Mouse (Mus musculus) kidney, embryonic 16.5 days (tissue): Measurements from ENCODE around the gene Tssk4. TPM values are rescaled to one million over a fixed set of nuclear protein-coding genes. Genes with fewer than 3 reads are reported as not detected.

Experiments used
- ATAC-seq: fragments of 200-750 bp; cut with Nextera tagmentation; 2 replicates; pipeline ENCODE4 v1.8.0; 2017; ENCODE audit warnings: moderate TSS enrichment; ENCODE audit not compliant: low FRiP score, low TSS enrichment
- H3K27ac ChIP-seq: fragments of 300-500 bp; sonication (generic); 2 replicates; pipeline ENCODE4 v1.5.1; 2014; ENCODE audit warnings: low read length
- H3K27me3 ChIP-seq: fragments of 300-500 bp; sonication (generic); 2 replicates; pipeline ENCODE4 v1.6.1; 2014; ENCODE audit warnings: low read length, control low read depth, mixed read lengths; ENCODE audit not compliant: insufficient read depth
- H3K36me3 ChIP-seq: fragments of 300-500 bp; sonication (generic); 2 replicates; pipeline ENCODE4 v1.6.1; 2014; ENCODE audit warnings: low read length, control low read depth, mixed read lengths; ENCODE audit not compliant: insufficient read depth
- H3K4me1 ChIP-seq: fragments of 300-500 bp; sonication (generic); 2 replicates; pipeline ENCODE4 v1.6.1; 2014; ENCODE audit warnings: low read length, control low read depth, mixed read lengths; ENCODE audit not compliant: insufficient read depth
- H3K4me2 ChIP-seq: fragments of 300-500 bp; sonication (generic); replicated peaks from 2 replicates; pipeline ENCODE4 v1.6.1; 2014; ENCODE audit warnings: low read depth, low read length
- H3K4me3 ChIP-seq: fragments of 300-500 bp; sonication (generic); 2 replicates; pipeline ENCODE4 v1.5.1; 2014; ENCODE audit warnings: mild to moderate bottlenecking, low read length
- H3K9ac ChIP-seq: fragments of 300-500 bp; sonication (generic); replicated peaks from 2 replicates; pipeline ENCODE4 v1.6.1; 2014; ENCODE audit warnings: low read length
- H3K9me3 ChIP-seq: fragments of 300-500 bp; sonication (generic); 2 replicates; pipeline ENCODE4 v1.6.1; 2016; ENCODE audit warnings: low read length, control low read depth
- WGBS: fragments of 180-500 bp; shearing (Covaris S2); extraction: QIAGEN DNeasy Blood & Tissue Kit; methylation state at CpG from one replicate; pipeline ENCODE4 v1.1.7; 2014; 5-methylcytosine and 5-hydroxymethylcytosine counted together
- polyA plus RNA-seq: library from polyadenylated mRNA; unstranded; fragments of >200 nt; fragmentation: Nextera tagmentation; extraction: Ambion mirVana; gene quantifications from 2 replicates; pipeline ENCODE4 v1.2.1, GENCODE M21; 2015

Gene Tssk4
- polyA plus RNA-seq, 1 experiment from 2014 or later = 1.1 TPM

DNA sequence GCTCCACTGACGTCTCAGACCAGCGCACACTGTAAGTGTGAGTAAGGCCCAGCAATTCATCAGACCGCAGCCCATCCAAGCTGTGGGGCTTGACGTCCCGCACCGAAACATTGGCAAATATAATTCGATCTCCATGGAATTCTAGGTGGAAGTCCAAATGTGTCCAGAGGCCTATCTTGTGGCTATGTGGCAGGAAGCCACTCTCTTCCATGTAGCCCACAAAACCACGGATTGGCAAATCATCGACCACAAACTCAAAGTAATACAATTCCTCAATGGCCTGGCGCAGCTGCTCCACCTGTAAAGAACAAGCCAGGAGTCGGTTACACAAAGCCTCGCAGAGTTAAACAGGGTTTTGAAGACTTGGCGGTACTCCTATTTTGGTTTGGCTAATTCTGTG, 8.7 kb upstream of the Tssk4 start:
- no peak overlapping the region for H3K27ac ChIP-seq
- no peak overlapping the region for H3K9ac ChIP-seq
- no peak overlapping the region for H3K4me2 ChIP-seq
- ATAC-seq = no peak
- no peaks in the 10 kb centered on the region for H3K27me3 ChIP-seq
- H3K9me3 ChIP-seq = no peaks in the 10 kb centered on the region
- no peak overlapping the region for H3K4me3 ChIP-seq
- 95% methylated on average over 13 of the region's 13 CpGs for WGBS
- peaks cover 21% of the 10 kb centered on the region for H3K4me1 ChIP-seq
- peaks cover 36% of the 10 kb centered on the region for H3K36me3 ChIP-seq

DNA sequence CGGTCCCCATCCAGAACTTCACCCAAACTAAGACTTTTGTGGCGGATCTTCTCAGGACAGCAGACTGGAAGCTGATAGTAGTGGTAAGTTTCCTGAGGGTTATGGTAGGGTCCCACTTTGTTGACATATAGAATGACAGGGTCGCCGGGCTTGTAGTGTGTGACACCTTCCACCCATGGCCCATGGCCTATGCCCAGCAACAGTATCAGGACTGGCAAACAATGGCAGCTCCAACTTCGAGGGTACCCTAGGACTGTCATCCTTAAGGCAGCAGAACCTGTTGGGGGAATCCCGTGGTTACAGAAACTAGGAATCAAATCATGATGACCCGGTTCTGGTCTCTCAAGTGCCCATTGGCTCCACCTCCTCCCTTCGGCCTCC, 7.3 kb upstream of the Tssk4 start:
- WGBS = 22% methylated on average over 8 of the region's 8 CpGs
- peak overlapping the region; percentile 92 for H3K9ac ChIP-seq
- peak; percentile 36 for ATAC-seq
- H3K9me3 ChIP-seq = no peaks in the 10 kb centered on the region
- peak overlapping the region; percentile 99 for H3K4me3 ChIP-seq
- H3K36me3 ChIP-seq = peaks cover 35% of the 10 kb centered on the region
- H3K4me2 ChIP-seq = peak overlapping the region; percentile 88
- H3K27me3 ChIP-seq = no peaks in the 10 kb centered on the region
- peak overlapping the region; percentile 95 for H3K27ac ChIP-seq
- peaks cover 21% of the 10 kb centered on the region for H3K4me1 ChIP-seq

DNA sequence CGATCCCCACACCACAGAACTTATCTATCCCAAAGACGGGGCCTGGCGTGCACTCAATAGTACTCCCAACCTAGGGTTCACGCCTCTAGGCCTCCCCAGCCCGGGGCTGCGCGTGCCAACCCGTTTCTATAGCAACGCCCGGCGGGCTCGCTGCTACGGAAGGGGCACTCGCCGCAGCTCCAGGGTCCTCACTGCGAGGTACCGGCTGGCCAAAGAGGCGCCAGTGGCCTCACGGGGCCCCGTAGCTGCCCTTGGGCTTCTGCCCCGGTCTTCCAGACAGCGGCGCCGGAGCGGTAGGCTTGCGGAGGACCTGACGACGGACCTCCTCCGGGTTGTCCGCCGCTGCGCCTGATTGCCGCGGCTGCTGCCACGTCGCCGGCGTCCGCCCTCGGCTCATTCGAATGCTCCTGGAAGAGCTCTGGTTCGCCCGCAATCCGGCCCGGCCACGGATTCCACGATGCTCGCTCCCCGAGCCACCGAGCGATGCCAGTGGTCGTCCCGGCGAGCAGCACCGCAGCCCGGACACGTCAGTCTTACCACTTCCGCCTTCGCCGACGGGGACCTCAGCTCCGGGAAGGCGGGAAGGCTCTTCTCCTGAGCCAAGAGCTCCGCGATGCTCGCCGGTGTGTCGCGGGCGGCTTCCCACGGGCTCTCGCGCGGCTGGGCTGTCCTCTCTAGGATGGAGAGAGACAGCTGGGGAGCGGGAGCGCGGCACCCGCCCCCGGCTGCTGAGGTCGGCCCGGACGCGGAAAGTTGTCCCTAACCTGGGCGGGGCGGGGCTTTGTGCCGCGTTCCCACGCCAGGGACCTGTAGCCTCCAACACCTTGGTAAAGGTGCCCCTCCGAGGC, 6.7 kb upstream of the Tssk4 start, which contains the start of gene Tm9sf1:
Gene Tm9sf1 (minus strand): TSS at position 747 of the 848 bp plus-strand sequence.
- ATAC-seq = peak; percentile 87
- H3K27ac ChIP-seq = peak within 1 kb of the TSS; percentile 95
- no peaks in the 10 kb centered on the region for H3K9me3 ChIP-seq
- under 1% methylated on average over 86 of the region's 89 CpGs for WGBS
- peak within 1 kb of the TSS; percentile 88 for H3K4me2 ChIP-seq
- H3K4me1 ChIP-seq = peaks cover 21% of the 10 kb centered on the region
- peak within 1 kb of the TSS; percentile 92 for H3K9ac ChIP-seq
- peak within 1 kb of the TSS; percentile 99 for H3K4me3 ChIP-seq
- no peaks in the 10 kb centered on the region for H3K27me3 ChIP-seq
- H3K36me3 ChIP-seq = peaks cover 29% of the 10 kb centered on the region

DNA sequence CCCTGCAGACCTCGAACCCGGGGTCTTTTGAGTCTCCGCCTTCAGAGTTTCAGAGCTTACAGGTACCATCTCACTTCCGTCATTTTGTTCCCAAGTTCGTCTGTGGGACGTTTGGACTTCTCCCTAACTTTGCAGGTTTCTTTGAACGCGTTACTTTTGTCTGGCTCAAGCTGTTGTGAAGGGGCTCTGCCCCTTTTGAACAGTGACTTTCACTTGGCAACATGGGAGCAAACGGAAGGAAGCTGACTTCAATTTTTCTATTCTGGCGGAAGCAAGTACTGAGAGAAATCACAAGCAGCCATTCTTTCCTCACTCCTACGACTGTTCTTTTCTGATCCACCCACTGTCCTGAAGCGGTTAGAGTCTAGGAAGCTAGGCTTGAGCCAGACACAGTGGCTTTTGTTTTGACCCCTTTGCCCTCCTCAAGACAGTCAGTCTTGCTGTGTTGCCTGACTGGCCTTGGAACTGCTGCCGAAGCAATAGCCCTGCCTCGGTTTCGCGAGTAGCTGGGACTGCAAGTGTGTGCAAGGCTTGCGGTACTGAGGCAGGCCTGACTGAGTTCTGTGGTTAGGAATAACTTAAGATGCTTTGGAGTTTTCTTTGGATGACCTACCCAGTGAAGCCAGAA, 5.6 kb upstream of the Tssk4 start:
- peak overlapping the region; percentile 88 for H3K4me2 ChIP-seq
- WGBS = 14% methylated on average over 17 of the region's 17 CpGs

DNA sequence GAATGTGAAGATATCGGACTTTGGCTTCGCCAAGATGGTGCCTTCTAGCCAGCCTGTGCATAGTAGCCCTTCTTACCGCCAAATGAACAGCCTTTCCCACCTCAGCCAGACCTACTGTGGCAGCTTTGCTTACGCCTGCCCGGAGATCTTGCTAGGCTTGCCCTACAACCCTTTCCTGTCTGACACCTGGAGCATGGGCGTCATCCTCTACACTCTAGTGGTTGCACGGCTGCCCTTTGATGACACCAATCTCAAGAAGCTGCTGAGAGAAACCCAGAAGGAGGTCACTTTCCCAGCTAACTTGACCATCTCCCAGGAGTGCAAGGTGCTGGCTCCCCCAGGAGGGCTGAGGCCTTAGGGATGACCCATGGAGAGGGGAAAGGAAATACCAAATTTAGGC, 1.5 kb downstream of the Tssk4 start:
- ATAC-seq = no peak
- no peak overlapping the region for H3K4me2 ChIP-seq
- H3K9me3 ChIP-seq = no peaks in the 10 kb centered on the region
- no peak overlapping the region for H3K4me3 ChIP-seq
- no peak overlapping the region for H3K27ac ChIP-seq
- no peaks in the 10 kb centered on the region for H3K27me3 ChIP-seq
- H3K36me3 ChIP-seq = no peaks in the 10 kb centered on the region
- no peak overlapping the region for H3K9ac ChIP-seq
- H3K4me1 ChIP-seq = no peaks in the 10 kb centered on the region
- WGBS = 90% methylated on average over 7 of the region's 7 CpGs

More for the DNA sequence above, 5.6 kb upstream of the Tssk4 start:
- Histone ChIP-seq H3K27ac (peak overlapping the region; percentile 95), H3K4me3 (peak overlapping the region; percentile 99), H3K9me3 (no peaks in the 10 kb centered on the region), H3K36me3 (peaks cover 21% of the 10 kb centered on the region), H3K9ac (peak overlapping the region; percentile 92), H3K4me1 (peaks cover 21% of the 10 kb centered on the region), H3K27me3 (no peaks in the 10 kb centered on the region)
- ATAC-seq = no peak

DNA sequence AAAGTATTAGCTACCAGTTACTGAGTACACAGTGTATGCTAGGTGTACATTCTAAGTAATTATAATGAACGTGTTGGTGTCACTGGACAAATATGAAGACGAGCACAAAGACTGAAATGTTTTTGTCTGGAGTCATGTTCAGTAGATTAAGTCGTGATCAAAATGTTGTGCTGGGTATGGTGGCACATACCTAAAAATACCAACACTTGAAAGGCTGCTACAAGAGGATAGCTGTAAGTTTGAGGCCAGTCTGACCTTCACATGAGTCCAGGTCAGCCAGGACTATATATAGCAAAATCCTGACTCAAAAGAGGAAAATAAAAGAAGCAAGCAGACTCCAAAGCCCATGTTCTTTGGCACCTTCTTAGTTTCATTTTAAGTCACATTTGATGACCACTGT, 7.0 kb downstream of the Tssk4 start:
- H3K4me1 ChIP-seq = peaks cover 10% of the 10 kb centered on the region; the same call in 1 of the 2 replicates
- H3K27ac ChIP-seq = no peak overlapping the region
- no peak overlapping the region for H3K4me2 ChIP-seq
- ATAC-seq = no peak
- H3K9ac ChIP-seq = no peak overlapping the region
- no peak overlapping the region for H3K4me3 ChIP-seq
- no peaks in the 10 kb centered on the region for H3K9me3 ChIP-seq
- 88% methylated on average over 3 of the region's 3 CpGs for WGBS
- H3K27me3 ChIP-seq = no peaks in the 10 kb centered on the region
- H3K36me3 ChIP-seq = peaks cover 5% of the 10 kb centered on the region; the same call in 1 of the 2 replicates

DNA sequence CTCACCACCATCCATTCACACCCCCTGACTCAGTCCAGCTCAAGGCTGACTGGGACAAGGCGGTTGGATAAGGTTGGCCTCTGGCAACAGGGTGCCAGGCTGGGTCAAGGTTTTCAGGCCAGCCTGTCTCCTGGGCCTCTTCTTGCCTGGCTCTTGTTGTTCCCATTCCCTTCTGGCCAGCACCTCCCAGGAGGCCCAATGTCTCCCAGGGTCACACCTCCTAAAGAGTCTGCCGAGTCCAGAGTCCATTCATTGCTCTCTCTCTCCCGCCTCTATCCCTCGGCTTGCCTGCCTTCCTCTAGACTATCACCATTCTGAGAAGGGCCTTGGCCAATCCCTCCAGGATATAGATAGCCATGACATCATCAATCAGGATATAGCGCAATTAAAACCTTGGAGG, 8.0 kb downstream of the Tssk4 start:
- no peak for ATAC-seq
- H3K4me2 ChIP-seq = no peak overlapping the region
- no peaks in the 10 kb centered on the region for H3K9me3 ChIP-seq
- 79% methylated on average over 5 of the region's 5 CpGs for WGBS
- peaks cover 10% of the 10 kb centered on the region for H3K36me3 ChIP-seq
- H3K9ac ChIP-seq = no peak overlapping the region
- no peak overlapping the region for H3K4me3 ChIP-seq
- H3K4me1 ChIP-seq = peaks cover 10% of the 10 kb centered on the region; the same call in 1 of the 2 replicates
- no peak overlapping the region for H3K27ac ChIP-seq
- H3K27me3 ChIP-seq = no peaks in the 10 kb centered on the region

DNA sequence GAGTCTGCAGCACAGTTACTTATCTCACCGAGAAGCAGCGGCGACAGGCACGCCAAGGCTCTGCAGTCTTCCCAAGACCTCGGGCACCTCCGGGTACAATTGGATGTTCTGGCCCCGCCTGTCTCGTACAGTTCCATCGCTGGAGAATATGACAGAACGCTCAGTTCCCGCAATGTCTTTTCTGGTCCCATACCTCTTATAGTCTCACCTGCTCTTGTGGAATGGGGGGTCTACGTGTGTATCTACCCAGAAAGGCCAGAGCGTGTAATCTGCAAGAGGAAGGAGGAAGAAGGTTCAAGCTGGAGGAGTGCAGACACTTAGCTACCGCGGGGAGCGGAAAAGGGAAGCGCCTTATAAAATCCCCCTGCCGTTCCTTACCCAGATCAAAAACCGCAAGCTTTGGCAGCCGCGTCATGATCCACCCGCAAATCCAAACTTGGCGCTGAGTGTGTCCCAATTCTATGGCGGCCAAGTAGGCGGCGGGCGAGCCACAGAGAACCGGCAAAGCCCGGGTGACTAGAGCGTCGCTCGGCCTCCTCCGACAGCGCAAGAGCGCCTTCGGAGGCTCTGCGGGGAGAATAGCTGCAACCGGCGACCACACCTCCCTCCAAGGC, 10.1 kb downstream of the Tssk4 start, which contains the start of gene Mdp1:
Gene Mdp1 (minus strand): TSS at position 549 of the 614 bp plus-strand sequence.
- Histone ChIP-seq H3K36me3 (peaks cover 20% of the 10 kb centered on the region), H3K9me3 (no peaks in the 10 kb centered on the region), H3K4me3 (peak within 1 kb of the TSS; percentile 84), H3K27me3 (no peaks in the 10 kb centered on the region), H3K4me2 (peak within 1 kb of the TSS; percentile 60), H3K27ac (peak within 1 kb of the TSS; percentile 26), H3K4me1 (peaks cover 10% of the 10 kb centered on the region; the same call in 1 of the 2 replicates), H3K9ac (peak within 1 kb of the TSS; percentile 82)
- WGBS = under 1% methylated on average over 39 of the region's 39 CpGs
- ATAC-seq = peak; percentile 94

DNA sequence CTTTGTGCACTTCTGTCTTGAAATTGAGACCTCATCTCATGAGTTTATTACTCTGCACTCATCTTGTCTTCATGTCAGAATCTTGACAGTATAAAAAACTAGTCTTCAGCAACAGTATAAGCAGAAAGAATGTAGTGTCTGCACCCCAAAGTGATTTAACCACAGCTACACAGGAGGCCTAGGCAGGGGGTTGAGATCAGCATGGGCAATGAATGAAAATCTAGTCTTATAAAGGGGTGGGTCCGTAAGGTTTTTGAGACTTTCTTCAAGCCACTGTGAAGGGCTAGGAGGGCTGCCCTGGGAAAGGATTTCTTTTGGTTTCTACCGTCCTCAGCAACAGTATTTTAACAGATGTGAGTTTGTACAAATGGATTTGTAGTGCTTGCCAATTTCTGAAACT, 10.7 kb downstream of the Tssk4 start:
- H3K9me3 ChIP-seq = no peaks in the 10 kb centered on the region
- H3K36me3 ChIP-seq = peaks cover 20% of the 10 kb centered on the region
- ATAC-seq = peak; percentile 20; the same call in 1 of the 2 replicates
- H3K4me2 ChIP-seq = peak overlapping the region; percentile 60; the same call in 1 of the 2 replicates
- no peaks in the 10 kb centered on the region for H3K27me3 ChIP-seq
- H3K9ac ChIP-seq = no peak overlapping the region
- no peak overlapping the region; the same call in 1 of the 2 replicates for H3K27ac ChIP-seq
- peak overlapping the region; percentile 84 for H3K4me3 ChIP-seq
- peaks cover 10% of the 10 kb centered on the region; the same call in 1 of the 2 replicates for H3K4me1 ChIP-seq
- WGBS = 45% methylated on average over 2 of the region's 2 CpGs
